Mouse (Mus musculus): ENCODE measurements at regions not wholly inside any gene's neighbourhood (a gene's known extent, or its start where the extent isn't known, plus 50 kb on each side); places are given as distances from the start of the nearest gene placed in this dataset.

DNA sequence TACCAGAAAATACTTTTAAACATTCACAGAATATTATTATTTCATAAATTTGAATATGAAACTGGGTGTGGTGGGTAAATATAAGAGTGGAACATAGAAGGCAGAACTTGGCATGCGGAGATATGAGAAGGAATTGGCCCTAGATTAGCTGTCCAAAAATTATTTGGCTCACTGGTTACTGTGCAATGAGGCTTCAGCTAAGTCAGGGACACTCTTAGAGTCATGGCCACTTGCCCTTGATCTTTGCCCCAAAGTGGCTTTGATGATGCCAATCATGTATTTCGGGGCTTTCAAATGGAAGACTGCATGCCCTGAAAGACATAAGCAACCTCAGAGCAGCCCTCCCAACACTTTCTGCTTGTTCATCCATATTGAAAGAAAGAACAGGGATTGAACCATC lies 76.9 kb downstream of the Pxdc1 start:
- DNase-seq, result no peak
- Histone ChIP-seq H3K9me3 (replicated peaks) (no peaks in the 10 kb centered on the region), H3K27ac (no peak overlapping the region), H3K9ac (no peak overlapping the region), H3K4me3 (replicated peaks) (no peak overlapping the region), H3K4me2 (no peak overlapping the region), H3K27me3 (no peaks in the 10 kb centered on the region), H3K4me1 (replicated peaks) (no peaks in the 10 kb centered on the region), H3K36me3 (no peaks in the 10 kb centered on the region)
- 67% methylated on average over 2 of the region's 2 CpGs for WGBS (ENCODE audit: insufficient replicate concordance)
- no peak for ATAC-seq (ENCODE audit: low read depth)

DNA sequence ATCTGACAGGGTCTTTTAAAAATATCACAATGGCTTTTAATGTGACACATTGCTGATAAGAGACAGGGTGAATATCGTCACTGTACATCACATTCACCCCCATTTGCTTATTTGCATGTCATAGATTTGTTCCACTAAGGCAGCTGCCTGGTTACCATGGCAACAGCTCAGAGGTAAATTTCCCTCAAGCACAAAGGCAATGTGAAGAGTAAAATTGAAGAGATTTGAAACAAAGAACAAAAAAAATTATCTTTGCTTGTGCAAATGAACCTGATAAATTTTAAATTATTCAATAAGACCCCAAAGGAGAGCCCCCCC lies 77.3 kb downstream of the Pxdc1 start:
- Histone ChIP-seq H3K4me2 (no peak overlapping the region), H3K27me3 (no peaks in the 10 kb centered on the region)
- WGBS (ENCODE audit: insufficient replicate concordance), result 29% methylated on average over 1 of the region's 1 CpGs

DNA sequence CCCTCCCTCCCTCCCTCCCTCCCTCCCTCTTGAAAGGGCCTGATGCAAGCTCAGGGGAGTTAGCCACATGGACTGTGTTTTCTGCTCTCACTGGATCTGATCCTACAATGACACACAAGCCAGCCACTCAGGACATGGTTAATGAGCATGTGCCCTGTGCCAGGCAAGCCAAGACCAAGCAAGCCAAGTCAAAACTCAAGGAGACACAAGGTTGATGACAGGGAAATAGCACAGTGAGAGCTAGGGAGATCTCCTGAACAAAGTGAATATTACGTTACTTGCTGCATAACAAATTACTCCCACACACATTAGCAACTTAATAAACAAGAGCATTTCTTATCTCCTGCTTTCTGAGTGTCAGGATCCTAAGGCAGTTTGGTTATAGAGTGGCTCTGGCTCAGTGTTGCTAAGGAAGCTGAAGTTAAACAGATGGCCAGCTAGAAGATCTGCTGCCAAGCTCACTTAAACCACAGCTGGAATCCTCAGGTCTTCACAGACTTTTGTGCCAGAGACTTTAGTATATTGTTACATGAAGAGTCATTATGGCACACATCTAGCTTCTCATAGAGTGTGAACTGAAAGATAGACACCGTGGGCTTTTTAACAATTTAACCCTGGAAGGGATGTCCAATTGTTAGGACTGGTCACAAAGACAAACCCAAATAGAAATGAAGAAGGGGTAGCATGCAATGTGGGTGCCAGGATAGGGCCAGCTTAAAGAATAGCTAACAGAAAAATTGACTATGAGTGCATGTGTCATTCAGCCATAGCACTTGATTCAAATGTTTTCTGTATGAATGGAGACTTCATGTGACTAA lies 77.9 kb downstream of the Pxdc1 start:
- no peak for ATAC-seq (ENCODE audit: low read depth)
- 49% methylated on average over 2 of the region's 2 CpGs for WGBS (ENCODE audit: insufficient replicate concordance)
- H3K9me3 ChIP-seq (replicated peaks), result no peaks in the 10 kb centered on the region
- no peak overlapping the region for H3K27ac ChIP-seq
- H3K9ac ChIP-seq, result no peak overlapping the region
- H3K27me3 ChIP-seq, result no peaks in the 10 kb centered on the region
- no peak overlapping the region for H3K4me2 ChIP-seq
- H3K36me3 ChIP-seq, result no peaks in the 10 kb centered on the region
- H3K4me1 ChIP-seq (replicated peaks), result no peaks in the 10 kb centered on the region
- DNase-seq, result no peak
- H3K4me3 ChIP-seq (replicated peaks), result no peak overlapping the region

More for the DNA sequence above, 77.3 kb downstream of the Pxdc1 start:
- Histone ChIP-seq H3K36me3 (no peaks in the 10 kb centered on the region), H3K9me3 (replicated peaks) (no peaks in the 10 kb centered on the region), H3K9ac (no peak overlapping the region), H3K4me1 (replicated peaks) (no peaks in the 10 kb centered on the region), H3K4me3 (replicated peaks) (no peak overlapping the region), H3K27ac (no peak overlapping the region)
- DNase-seq (no peak), ATAC-seq (ENCODE audit: low read depth) (no peak)

DNA sequence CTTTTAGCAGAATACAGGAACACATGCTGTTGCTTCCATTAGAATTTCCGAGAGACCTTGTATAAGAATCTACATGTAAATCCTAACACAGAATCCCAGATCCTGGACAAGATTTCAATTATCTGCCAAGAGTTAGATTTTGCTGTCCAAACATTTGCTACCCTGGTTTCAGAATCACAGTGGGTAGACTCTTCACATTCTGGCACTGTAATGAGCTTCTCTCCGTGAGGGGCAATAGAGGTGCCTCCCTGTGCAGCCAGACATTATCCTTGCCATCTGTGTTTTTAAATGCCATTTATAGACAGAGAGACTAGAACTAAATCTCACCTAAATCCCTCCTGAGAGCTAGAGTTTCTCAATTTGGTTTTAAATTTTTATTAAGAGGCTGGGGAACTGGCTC lies 84.0 kb downstream of the Pxdc1 start:
- Histone ChIP-seq H3K9ac (no peak overlapping the region), H3K36me3 (no peaks in the 10 kb centered on the region), H3K4me3 (replicated peaks) (no peak overlapping the region), H3K27ac (no peak overlapping the region), H3K4me1 (replicated peaks) (no peaks in the 10 kb centered on the region), H3K4me2 (no peak overlapping the region), H3K9me3 (replicated peaks) (no peaks in the 10 kb centered on the region), H3K27me3 (no peaks in the 10 kb centered on the region)
- 58% methylated on average over 2 of the region's 2 CpGs for WGBS (ENCODE audit: insufficient replicate concordance)
- DNase-seq, result no peak
- ATAC-seq (ENCODE audit: low read depth), result no peak

DNA sequence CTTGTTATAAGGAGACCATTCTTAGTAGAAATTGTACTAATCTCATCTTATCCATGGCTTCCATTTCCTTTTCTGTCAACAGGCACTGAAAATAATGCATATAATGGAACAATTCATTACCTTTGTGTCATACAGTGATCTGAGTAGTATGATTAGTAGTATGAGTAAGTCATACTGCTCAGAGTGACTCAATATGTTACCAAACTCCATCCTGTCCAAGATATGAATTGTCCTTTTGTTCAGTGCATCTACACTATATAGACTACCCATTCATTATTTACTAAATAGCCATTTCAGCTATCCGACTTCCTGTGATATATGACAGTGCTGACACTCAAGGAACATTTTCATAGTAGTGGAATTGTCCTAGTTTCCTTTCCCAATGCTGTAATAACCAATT lies 86.6 kb downstream of the Pxdc1 start:
- ATAC-seq (ENCODE audit: low read depth), result no peak
- no peak for DNase-seq
- Histone ChIP-seq H3K36me3 (no peaks in the 10 kb centered on the region), H3K4me3 (replicated peaks) (no peak overlapping the region), H3K27ac (no peak overlapping the region), H3K4me2 (no peak overlapping the region), H3K9me3 (replicated peaks) (no peaks in the 10 kb centered on the region), H3K9ac (no peak overlapping the region), H3K4me1 (replicated peaks) (no peaks in the 10 kb centered on the region), H3K27me3 (no peaks in the 10 kb centered on the region)
- WGBS (ENCODE audit: insufficient replicate concordance), result 47% methylated on average over 1 of the region's 1 CpGs

DNA sequence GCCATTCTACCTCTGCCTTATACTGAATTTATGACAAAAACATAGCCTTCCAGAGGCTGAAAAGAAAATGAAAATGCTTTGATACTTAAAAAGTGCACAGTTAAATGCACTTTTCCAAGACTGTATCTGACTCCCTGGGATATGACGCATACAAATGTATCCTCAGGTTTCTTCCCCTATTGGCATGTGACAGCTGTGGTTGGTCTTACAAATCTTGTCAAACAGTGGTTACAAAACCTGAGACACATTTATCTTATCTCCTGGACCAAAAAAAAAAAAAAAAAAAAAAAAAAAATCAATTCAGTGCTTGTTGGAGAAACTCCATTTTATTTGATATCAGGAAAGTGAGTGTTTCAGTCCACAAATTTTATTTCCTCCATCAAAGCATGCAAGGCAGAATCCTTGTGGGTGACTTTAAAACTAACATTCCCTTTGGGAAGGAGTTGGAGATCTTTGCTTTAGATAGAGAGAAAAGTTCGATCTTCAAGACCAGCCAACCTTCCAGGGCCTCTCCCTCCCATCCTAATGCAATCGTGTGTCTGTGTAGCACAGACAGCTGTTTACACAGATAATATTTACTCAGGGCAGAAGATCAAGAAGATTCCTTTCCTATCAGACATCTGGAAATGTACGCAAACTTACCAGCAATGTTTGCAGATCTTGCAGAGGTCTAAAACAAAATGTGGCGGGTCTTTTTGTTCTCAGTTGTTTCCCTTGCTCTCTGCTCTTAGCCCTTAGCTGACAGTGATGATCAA lies 103.0 kb downstream of the Pxdc1 start:
- peak; percentile 43; the same call in 1 of the 2 replicates for ATAC-seq (ENCODE audit: low read depth)

DNA sequence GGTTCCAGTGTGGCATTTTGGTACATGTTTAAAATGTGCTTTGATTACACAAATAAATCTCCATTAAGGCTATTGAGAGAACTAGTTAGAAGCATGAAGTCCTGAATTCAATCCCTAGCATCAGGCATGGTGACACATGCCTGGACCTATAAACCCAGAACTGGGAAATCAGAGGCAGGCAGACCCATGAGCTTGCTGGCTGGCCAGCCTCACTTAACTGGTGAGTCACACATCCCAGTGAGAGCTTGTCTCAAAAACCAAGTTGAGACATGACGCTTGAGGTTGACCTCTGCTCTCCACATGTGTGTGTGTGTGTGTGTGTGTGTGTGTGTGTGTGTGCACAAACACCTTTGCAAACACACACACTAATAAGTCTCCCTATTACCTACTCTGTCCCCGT lies 112.6 kb downstream of the Pxdc1 start:
- Histone ChIP-seq H3K36me3 (no peaks in the 10 kb centered on the region), H3K27ac (no peak overlapping the region), H3K9ac (no peak overlapping the region), H3K4me2 (no peak overlapping the region), H3K9me3 (replicated peaks) (no peaks in the 10 kb centered on the region), H3K4me1 (replicated peaks) (no peaks in the 10 kb centered on the region), H3K27me3 (no peaks in the 10 kb centered on the region), H3K4me3 (replicated peaks) (no peak overlapping the region)
- ATAC-seq (ENCODE audit: low read depth), result no peak
- 50% methylated on average over 2 of the region's 2 CpGs for WGBS (ENCODE audit: insufficient replicate concordance)
- no peak for DNase-seq

More for the DNA sequence above, 103.0 kb downstream of the Pxdc1 start:
- Histone ChIP-seq H3K4me1 (replicated peaks) (no peaks in the 10 kb centered on the region), H3K27me3 (no peaks in the 10 kb centered on the region), H3K36me3 (no peaks in the 10 kb centered on the region), H3K9me3 (replicated peaks) (no peaks in the 10 kb centered on the region), H3K27ac (no peak overlapping the region), H3K4me3 (replicated peaks) (no peak overlapping the region), H3K9ac (no peak overlapping the region), H3K4me2 (no peak overlapping the region)
- DNase-seq, result no peak
- WGBS (ENCODE audit: insufficient replicate concordance), result 44% methylated on average over 5 of the region's 5 CpGs

DNA sequence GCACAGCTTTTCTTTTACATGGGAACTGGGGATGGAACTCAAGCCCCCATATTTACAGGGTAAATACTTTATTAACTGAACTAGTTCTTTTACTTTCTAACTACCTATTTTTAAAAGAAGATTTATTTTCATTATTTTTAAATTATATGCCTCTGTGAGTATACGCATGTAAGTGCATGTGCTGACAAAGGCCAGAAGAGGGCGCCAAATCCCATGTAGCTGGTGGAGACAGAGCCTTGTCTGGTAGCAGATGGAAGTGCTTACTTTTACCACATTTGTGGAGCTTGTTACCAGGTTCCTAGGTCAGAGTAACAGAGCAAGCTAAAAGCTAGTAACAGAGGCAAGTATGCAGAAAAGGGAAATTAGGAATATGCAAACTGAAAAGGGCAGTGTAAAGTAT lies 119.4 kb downstream of the Pxdc1 start:
- DNase-seq (no peak), ATAC-seq (ENCODE audit: low read depth) (no peak)
- no peak overlapping the region for H3K9ac ChIP-seq
- H3K4me3 ChIP-seq (replicated peaks), result no peak overlapping the region
- H3K27me3 ChIP-seq, result no peaks in the 10 kb centered on the region
- no peaks in the 10 kb centered on the region for H3K4me1 ChIP-seq (replicated peaks)
- no peak overlapping the region for H3K27ac ChIP-seq
- no peak overlapping the region for H3K4me2 ChIP-seq
- no peaks in the 10 kb centered on the region for H3K9me3 ChIP-seq (replicated peaks)
- no peaks in the 10 kb centered on the region for H3K36me3 ChIP-seq
- WGBS (ENCODE audit: insufficient replicate concordance), result 64% methylated on average over 2 of the region's 2 CpGs

DNA sequence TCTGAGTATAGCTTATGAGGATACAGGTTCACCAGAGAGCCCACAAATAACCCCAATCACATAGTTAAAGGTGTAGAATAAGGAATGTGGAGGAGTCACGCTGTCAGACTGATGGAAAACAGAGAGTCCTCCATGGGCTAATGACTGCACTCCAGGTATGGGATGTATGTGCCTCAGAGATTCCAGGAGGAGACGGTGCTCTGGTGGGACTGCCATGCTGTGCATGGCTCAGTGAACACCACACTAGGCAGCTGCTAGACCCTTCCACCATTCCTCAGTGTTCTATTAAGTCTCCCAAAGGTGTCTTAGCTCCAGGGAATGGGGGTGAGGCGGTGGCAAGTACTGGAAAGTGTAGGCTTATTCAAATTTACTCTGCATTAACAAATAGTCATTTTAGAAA lies 142.0 kb downstream of the Pxdc1 start:
- Histone ChIP-seq H3K9ac (no peak overlapping the region), H3K27me3 (no peaks in the 10 kb centered on the region), H3K4me2 (no peak overlapping the region), H3K27ac (no peak overlapping the region), H3K9me3 (replicated peaks) (no peaks in the 10 kb centered on the region), H3K36me3 (no peaks in the 10 kb centered on the region), H3K4me3 (replicated peaks) (no peak overlapping the region), H3K4me1 (replicated peaks) (no peaks in the 10 kb centered on the region)
- 54% methylated on average over 3 of the region's 3 CpGs for WGBS (ENCODE audit: insufficient replicate concordance)
- no peak for ATAC-seq (ENCODE audit: low read depth)
- DNase-seq, result no peak

DNA sequence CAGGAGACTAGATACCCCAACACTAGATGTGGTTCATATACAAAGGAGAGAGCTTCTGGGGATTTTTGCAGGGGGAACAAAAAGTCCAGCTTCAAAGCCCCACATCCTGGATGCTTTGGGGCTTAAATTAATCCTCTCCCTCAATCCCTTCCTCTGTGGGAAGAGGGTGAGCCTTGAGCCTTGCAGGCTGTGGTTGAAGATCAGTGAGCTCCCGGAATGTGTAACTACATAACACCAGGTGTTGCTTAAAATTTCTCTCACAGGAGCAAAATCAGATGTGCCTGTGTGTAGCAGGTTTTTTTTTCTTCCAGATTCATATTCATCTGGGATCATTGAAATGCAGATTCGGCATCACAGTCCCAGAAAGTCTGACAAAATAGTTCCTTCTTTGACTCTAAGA lies 146.1 kb downstream of the Pxdc1 start:
- ATAC-seq (ENCODE audit: low read depth) (no peak), DNase-seq (no peak)
- H3K4me2 ChIP-seq, result no peak overlapping the region
- WGBS (ENCODE audit: insufficient replicate concordance), result 53% methylated on average over 2 of the region's 2 CpGs
- H3K9me3 ChIP-seq (replicated peaks), result no peaks in the 10 kb centered on the region
- no peak overlapping the region for H3K4me3 ChIP-seq (replicated peaks)
- H3K4me1 ChIP-seq (replicated peaks), result no peaks in the 10 kb centered on the region
- H3K27me3 ChIP-seq, result no peaks in the 10 kb centered on the region
- no peak overlapping the region for H3K27ac ChIP-seq
- H3K36me3 ChIP-seq, result no peaks in the 10 kb centered on the region
- no peak overlapping the region for H3K9ac ChIP-seq

DNA sequence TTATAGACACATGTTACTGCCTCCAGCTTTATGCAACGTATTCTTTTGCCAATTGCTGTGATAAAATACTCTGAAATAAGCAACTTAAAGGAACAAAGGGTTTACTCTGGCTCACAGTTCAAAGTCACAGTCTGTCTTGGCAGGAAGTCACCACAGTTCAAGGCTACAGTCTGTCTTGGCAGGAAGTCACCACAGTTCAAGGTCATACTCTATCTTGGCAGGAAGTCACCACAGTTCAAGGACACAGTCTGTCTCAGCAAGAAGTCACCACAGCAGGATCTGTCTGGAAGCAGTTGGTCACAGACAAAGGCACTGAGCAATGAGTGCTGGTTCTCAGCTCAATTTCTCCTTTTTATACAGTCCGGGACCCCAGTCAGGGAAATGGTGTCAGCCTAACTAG lies 147.4 kb downstream of the Pxdc1 start:
- no peaks in the 10 kb centered on the region for H3K27me3 ChIP-seq
- no peak overlapping the region for H3K27ac ChIP-seq
- H3K4me3 ChIP-seq (replicated peaks), result no peak overlapping the region
- DNase-seq, result no peak
- H3K36me3 ChIP-seq, result no peaks in the 10 kb centered on the region
- 60% methylated on average over 2 of the region's 2 CpGs for WGBS (ENCODE audit: insufficient replicate concordance)
- H3K4me2 ChIP-seq, result no peak overlapping the region
- no peak for ATAC-seq (ENCODE audit: low read depth)
- no peak overlapping the region for H3K9ac ChIP-seq
- H3K4me1 ChIP-seq (replicated peaks), result no peaks in the 10 kb centered on the region
- H3K9me3 ChIP-seq (replicated peaks), result no peaks in the 10 kb centered on the region

DNA sequence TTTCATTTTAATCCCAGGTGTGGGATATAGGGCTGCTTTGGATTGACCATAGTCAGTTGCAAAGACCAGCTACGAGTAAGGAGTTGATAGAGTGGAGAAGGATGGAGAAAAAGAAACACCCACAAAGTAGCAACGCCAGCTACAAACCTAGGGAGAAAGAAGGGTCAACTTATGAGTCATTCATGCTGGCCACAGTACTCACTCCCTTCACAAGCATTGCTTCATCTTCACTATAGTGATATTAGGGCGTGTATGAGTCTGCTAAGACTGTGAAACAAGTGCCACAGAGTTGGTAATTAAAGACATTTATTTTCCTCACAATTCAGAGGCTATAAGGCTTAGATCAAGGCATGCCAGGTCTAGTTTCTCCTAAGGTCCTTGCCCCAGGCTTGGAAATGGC lies 148.4 kb downstream of the Pxdc1 start:
- Histone ChIP-seq H3K27ac (no peak overlapping the region), H3K4me2 (no peak overlapping the region), H3K36me3 (no peaks in the 10 kb centered on the region), H3K4me1 (replicated peaks) (no peaks in the 10 kb centered on the region), H3K9me3 (replicated peaks) (no peaks in the 10 kb centered on the region), H3K4me3 (replicated peaks) (no peak overlapping the region), H3K9ac (no peak overlapping the region), H3K27me3 (no peaks in the 10 kb centered on the region)
- ATAC-seq (ENCODE audit: low read depth), result no peak
- WGBS (ENCODE audit: insufficient replicate concordance), result 59% methylated on average over 3 of the region's 3 CpGs
- no peak for DNase-seq
